Mouse (Mus musculus) C2C12 (cell line): ENCODE results near the gene Akap13.

Source experiments
- CEBPB ChIP-seq: IDR thresholded peaks from one replicate; pipeline ENCODE4 v1.6.1; 2011; ENCODE audit warnings: low read depth, mild to moderate bottlenecking, control low read depth, moderate library complexity
- CTCF ChIP-seq: IDR thresholded peaks from one replicate; pipeline ENCODE4 v1.5.1; 2011; ENCODE audit not compliant: control insufficient read depth, insufficient read depth, insufficient read length
- MAX ChIP-seq: IDR thresholded peaks from one replicate; pipeline ENCODE4 v1.6.1; 2011; ENCODE audit warnings: mild to moderate bottlenecking, control low read depth
- MYOG ChIP-seq: IDR thresholded peaks from one replicate; pipeline ENCODE4 v1.6.1; 2011; ENCODE audit not compliant: control insufficient read depth, insufficient read length; ENCODE audit errors: extremely low read depth
- USF1 ChIP-seq: IDR thresholded peaks from one replicate; pipeline ENCODE4 v1.6.1; 2011; ENCODE audit warnings: low read depth, mild to moderate bottlenecking, control low read depth, moderate library complexity

- TF ChIP-seq CTCF (no peak), MYOG (no peak), MAX (no peak), USF1 (no peak), CEBPB (peak; percentile 31)
Observed at GRCm38 (mm10) chr7:75649966-75650365, 194.6 kb downstream of the Akap13 start.
